Mouse (Mus musculus) monocyte, adult 2 months (primary cell): ENCODE results near the gene Casq2.

Experiments used
- DNase-seq, 2 experiments: peaks; one replicate each; pipeline ENCODE4 v3.0.0; 2022; ENCODE audit warnings: low spot score in 2 of 2, low read depth in 1 of 2

Casq2 gene

DNA sequence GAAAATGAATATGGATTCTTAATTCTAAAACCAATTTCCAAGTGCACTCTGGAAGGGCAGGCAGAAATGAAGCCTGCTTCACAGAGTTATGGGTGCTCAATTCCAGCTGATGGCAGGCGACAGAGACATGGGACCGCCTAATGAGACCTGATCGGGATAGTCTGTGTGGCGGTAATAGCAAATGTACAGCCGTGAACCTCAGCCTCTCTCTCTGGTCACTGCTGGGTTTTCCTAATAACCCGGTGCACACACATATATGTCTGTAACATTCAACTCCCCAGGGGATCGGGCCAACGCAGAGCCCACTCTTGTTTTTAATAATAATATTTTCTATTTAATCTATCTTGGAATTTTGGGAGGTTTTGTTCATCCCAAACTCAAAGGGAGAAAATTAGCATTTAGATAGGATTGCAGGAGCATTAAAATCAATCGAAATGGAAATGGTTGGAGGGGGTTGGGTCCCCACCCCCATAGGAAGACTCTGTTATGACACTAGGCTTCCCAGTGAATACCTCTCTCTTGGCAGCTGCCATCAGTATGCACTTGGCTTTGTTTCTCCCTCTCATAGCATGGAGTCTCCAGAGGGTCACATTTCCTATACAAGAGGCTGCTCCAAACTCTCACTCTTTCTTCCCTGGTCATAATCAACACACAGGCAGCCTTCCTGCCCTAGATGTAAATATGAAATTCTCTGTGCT, 45.6 kb downstream of the Casq2 start:
- no peak for DNase-seq

DNA sequence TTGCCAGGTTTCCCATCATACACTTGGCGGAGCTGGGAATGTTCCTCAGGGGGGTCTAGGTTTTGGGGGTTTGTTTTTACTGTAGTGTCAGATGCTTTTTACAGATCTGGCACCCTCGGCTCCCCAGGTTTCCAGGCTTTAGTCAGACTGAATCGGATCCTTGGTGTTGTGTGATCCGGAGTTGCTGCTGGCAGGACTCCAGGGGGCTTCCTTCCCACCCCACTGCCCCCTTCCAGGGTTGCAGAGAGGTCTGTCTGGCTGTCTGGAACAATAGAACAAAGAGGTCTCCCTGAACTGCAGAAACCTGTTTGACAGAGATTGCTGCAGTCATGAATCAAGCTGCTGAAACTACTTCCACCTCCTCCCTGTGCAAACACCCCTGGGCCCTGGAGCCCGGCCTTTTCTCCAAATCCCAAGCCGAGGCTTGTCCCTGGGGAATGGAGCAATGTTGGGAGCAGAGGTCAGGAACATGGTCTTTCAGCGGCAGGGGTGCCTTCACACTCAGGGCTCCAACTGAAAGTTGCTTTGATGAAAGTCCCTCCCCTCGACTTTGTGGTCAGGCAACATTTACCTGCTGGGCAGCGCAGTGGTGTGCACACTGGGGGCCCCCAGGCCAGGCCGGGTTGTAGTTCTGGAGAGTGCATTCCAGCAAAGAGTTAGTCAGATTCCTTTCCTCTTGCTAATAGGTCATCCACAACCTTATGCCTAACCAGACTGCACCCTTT, 49.3 kb downstream of the Casq2 start:
- DNase-seq, result no peak

- no peak for DNase-seq
Measured at GRCm38 (mm10) chr3:102137158-102137557, 50.9 kb downstream of the Casq2 start.

DNA sequence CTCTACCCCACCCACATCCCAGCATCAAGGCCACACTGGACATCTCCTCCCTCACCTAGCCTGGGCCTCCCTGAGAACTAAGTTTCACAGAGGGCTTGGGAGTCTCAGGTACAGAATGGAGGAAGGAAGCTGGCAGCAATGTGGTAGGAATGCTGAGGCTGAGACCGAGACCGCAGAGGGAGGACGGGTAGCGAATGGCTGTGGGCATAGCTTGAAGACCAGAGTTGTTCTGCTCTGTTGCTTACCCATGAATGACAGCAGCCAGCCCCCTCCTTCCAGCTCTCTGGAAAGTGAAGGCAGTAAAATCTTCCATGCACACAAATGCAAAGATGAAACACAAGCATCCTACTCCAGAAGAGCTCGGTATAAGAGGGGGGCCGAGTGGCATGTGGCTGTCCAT, 52.7 kb downstream of the Casq2 start:
- no peak for DNase-seq

DNA sequence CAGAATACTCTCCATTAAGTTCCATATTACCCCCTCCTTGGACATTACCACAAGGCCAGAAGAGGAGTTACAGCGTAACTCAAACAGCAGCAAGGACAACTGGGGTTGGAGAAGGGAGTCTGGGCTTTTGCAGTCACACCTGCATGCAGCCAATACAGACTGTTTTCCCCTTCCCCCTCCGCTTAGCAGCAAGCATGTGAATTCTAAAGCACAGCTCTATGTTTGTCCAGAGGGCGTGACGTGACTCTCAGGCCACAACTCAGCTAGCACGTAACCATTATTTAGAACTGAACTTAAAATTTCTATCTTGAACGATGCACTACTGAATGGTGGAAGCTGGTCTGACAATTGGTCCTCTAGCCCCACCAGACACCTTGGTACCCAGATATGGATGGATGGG, 54.4 kb downstream of the Casq2 start:
- no peak for DNase-seq

GRCm38 (mm10) chr3:102141451-102141850, 55.2 kb downstream of the Casq2 start:
- DNase-seq, result no peak

DNA sequence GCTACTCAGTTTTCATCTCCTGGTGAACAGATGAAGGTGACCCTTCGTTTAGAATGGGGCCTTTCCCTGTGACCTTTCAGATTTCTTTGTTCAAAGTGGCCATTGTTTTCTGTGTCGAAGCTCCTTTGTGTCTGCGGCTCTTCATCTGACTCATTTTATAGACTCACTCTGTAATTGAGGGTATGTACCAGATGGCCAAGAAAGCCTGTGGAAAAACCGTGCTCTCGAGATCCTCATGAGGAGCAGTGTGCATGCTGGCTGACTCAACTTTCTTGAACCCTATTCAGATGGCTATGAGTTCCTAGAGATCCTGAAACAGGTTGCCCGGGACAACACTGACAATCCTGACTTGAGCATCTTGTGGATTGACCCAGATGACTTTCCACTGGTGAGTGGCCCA, 55.7 kb downstream of the Casq2 start:
- no peak for DNase-seq

DNA sequence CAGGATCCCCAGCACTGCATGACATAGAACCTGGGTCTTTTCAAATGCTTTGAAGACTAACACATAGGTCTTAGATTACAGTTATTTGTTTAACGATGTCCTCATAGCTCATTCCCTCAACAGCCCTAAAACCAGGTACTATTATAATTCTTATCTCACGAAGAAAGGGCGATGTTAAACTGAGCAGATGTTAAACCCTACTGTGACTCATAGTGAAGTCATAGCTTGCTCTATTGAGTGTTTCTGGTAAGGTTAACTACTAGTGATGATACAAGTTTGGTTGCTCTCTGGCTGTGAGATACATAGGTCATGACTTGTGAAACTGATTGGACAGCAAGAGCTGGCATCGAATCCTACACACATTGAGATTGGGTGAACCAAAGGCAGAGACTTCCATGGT, 56.7 kb downstream of the Casq2 start:
- no peak for DNase-seq

DNA sequence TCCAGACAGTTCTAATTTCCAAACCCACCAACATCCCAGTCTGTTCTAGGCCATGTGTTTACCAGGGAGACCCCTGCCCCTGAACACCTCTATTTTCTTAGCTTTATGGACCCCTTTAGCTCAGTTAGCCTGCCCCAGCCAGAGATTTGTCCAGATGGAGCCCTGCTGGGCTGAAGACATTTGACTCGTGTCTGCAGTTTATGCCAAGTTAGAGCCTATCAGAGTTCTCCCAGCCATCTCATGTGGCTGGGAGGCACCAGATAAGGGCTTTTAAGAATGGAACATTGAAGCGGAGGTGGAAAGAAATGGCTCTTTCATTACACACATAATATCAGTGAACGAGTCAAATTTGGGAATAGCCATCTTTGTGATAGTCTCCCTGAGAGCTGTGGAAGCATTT, 57.3 kb downstream of the Casq2 start:
- no peak for DNase-seq

DNA sequence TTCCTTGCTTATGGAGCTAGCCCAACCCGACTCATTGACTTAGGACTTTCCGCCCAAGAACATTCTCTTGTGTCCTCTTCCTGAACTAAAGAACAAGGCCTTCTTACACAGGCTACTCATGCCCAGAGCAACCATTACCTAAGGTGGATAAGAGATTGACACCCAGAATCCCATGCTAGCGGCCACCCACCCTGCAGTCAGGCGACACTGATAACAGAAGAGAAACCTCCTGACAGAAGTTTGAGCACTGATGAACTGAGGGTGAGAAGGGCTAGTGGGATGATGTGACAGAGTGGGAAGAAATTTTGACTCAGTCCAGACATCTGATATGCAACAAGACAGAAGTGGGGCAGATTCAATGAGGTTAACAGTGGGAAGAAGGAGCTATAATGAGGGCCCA, 58.2 kb downstream of the Casq2 start:
- DNase-seq, result no peak

DNA sequence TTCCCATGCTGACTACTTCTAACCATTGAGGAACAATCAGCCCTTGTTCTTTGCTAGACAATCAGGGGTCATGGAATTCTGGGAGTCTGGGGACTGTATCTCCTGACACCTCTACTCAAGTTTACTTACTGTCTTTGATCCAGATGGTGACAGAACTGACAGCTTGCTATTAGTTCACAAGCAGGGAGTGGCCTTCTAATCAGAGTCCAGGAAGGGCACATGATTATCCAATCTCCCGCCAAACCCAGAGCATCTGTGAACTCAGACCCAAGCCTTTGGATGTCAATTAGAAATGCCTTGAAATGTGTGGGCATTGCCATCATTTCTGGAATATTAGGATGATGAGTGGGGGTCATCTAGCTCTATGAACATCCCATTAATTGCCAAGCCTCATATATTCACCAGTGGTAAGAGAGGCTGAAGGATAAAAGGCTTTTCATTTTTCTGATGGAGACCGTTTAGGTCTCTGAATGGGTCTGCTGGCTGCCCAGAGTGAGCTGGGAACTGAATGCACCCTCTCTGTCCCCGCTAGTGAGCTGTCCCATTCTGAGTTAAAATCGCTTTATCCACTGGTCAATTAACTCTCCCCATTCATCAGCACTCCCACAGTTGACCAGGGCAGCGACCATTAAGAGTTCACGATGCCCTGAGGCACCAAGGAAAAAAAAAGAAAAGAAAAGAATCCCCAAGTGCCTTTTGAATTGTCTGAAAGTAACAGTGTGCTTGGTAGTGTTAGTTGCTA, 59.6 kb downstream of the Casq2 start:
- DNase-seq, result no peak

DNA sequence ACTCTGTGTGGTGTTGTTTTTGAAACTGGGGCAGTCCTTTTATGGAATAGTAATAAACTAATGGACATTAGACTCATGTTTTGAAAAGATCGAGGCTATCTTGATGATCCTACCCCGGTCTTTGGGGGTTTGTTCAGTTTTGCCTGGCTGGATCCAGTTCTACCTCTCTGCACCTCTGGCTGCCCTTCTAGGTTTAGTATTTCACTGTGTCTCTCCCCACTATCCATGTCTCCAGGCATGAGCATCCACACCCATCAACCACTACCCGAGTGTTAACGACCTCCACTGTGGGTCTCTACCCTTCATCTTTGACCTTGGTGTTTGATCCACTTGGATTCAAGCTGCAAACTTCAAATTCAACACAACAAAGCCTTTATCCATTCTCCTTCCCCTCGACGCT, 60.2 kb downstream of the Casq2 start:
- DNase-seq, result no peak

DNA sequence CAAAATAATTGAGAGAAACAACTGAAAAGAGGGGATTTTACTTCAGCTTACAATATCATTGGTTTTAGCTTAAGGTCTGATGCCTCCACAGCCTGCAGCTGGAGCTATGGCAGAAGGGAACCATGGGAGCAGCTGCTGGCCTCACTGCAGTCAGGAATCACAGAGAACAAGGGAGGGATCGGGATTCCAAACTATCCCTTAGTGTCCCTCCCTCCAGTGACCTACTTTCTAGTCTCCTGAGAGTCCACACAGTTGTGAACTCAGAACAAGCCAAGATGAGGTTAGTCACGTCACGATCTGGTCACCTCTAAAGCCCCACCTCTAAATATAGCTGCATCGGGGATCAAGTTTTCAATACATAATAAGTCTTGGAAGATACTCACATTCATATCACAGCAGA, 61.0 kb downstream of the Casq2 start:
- DNase-seq, result no peak

GRCm38 (mm10) chr3:102149941-102150340, 63.7 kb downstream of the Casq2 start:
- no peak for DNase-seq

DNA sequence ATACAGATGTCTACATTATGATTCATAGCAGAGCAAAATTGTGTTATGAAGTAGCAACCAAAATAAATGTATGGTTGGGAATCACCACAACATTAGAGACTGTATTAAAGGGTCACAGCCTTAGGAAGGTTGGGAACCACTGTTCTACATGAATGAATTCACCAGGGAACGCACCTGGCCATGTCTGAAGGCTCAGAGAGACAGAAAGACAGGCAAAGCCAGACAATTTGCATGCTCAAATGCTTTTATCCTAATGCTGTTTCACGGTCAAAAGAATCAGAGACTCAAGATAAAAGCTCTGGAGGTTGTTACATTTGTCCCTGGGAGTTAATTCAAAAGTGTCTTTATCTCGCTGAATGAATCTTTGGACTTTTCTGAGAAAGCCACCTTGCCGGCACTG, 65.6 kb downstream of the Casq2 start:
- no peak for DNase-seq

DNA sequence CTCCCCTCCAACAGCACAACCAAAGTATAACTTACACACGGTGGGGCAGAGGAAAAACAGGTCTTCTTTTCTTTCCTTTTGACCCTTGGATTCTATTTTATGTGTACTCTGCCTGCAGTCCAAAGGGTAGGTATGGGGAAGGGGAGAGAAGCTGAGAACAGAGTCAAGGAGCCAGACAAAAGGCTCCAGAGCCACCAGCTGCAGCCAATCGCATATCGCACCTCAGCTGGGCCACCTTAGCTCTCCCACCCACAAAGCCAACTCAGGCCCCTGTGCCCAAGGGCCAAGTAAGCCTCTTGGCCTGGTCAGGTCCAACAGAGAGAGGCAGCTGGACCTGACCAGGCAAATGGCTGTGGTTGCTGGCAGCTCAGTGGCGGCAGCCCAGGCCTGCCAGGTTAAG, 66.3 kb downstream of the Casq2 start:
- no peak for DNase-seq

GRCm38 (mm10) chr3:102152872-102153271, 66.7 kb downstream of the Casq2 start:
- DNase-seq, result no peak

- DNase-seq, result no peak
Measured at GRCm38 (mm10) chr3:102154107-102154506, 67.9 kb downstream of the Casq2 start.

GRCm38 (mm10) chr3:102156737-102157136, 70.5 kb downstream of the Casq2 start:
- DNase-seq, result no peak

GRCm38 (mm10) chr3:102157652-102158051, 71.4 kb downstream of the Casq2 start:
- DNase-seq, result no peak

DNA sequence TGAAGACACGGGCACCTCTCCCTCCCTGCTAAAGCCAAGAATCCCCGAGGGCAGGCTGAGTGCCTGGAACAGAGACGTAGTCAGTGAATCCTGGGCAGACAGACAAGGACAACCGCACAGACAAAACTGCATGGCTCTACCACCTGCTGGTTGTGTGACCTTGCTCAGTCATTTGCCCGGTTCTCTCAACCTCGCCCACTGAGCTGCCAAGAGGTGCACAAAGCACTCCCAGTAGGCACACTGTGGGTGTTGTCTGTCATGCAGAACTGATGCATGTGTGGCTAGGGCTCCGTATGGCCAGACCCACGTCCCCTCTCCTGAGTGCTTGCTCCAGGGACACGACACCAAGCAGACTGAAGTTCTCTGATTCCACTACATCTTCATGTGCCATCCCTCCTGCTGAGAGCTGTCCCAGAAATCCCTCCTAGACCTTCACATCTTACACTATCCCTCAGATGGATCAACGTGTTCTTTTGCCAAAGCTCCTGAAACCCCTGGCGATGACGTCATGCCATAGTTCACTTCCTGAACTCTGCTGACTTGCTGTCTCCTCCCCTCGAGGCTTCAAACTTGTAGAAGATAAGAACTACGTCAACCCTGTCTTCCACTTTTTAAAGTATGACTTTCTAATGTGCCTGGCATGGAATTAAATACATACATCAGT, 72.7 kb downstream of the Casq2 start:
- no peak for DNase-seq
